Mouse (Mus musculus): ENCODE results near the gene Tmem140. TPM values are rescaled to one million over a fixed set of nuclear protein-coding genes. Genes with fewer than 3 reads are reported as not detected.

The Tmem140 gene
- polyA plus RNA-seq, 1 experiment from 2014 or later = 1.7 TPM

- Histone ChIP-seq H3K27me3 (ENCODE audit: poor library complexity, severe bottlenecking) (no peaks in the 10 kb centered on the region), H3K4me3 (no peak overlapping the region), H3K36me3 (replicated peaks) (peaks cover 71% of the 10 kb centered on the region), H3K9me3 (no peaks in the 10 kb centered on the region), H3K27ac (no peak overlapping the region), H3K4me1 (peaks cover 33% of the 10 kb centered on the region)
- WGBS = 59% methylated on average over 6 of the region's 6 CpGs
- no peak for DNase-seq (ENCODE audit: extremely low spot score, low spot score)
Observed at GRCm38 (mm10) chr6:34879911-34880475, 17.0 kb downstream of the Tmem140 start.

DNA sequence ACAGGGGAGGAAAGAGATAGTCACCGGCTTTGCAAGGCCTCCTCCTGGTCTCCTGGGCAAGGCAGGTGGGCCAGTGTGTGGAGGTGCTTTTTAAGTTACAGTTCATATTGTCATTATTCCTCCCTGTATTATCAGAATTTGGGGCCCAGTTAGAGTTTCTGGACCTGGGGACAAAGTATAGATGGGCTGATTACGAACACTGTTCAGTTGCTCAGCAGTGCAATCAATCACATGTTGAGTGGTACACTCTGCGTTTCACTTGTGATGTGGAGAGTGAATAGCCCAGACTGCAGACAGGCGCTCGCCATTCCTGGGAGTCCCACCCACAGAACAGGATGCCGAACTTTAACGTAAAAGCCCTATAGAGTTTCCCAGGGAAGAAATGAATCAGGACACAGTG lies 21.8 kb downstream of the Tmem140 start:
- 96% methylated on average over 7 of the region's 7 CpGs for WGBS
- H3K27me3 ChIP-seq (ENCODE audit: poor library complexity, severe bottlenecking) = no peaks in the 10 kb centered on the region

GRCm38 (mm10) chr6:34887131-34887850 lies 24.3 kb downstream of the Tmem140 start:
- Histone ChIP-seq H3K27ac (peak overlapping the region; percentile 83), H3K4me3 (no peak overlapping the region), H3K4me1 (peaks cover 35% of the 10 kb centered on the region), H3K36me3 (replicated peaks) (peaks cover 88% of the 10 kb centered on the region), H3K9me3 (no peaks in the 10 kb centered on the region), H3K27me3 (ENCODE audit: poor library complexity, severe bottlenecking) (no peaks in the 10 kb centered on the region)
- DNase-seq (ENCODE audit: extremely low spot score, low spot score) = peak; percentile 46
- WGBS = 40% methylated on average over 6 of the region's 6 CpGs

More for the DNA sequence above, 21.8 kb downstream of the Tmem140 start:
- Histone ChIP-seq H3K27ac (no peak overlapping the region), H3K36me3 (replicated peaks) (peaks cover 85% of the 10 kb centered on the region), H3K4me1 (peaks cover 35% of the 10 kb centered on the region), H3K9me3 (no peaks in the 10 kb centered on the region), H3K4me3 (no peak overlapping the region)
- DNase-seq (ENCODE audit: extremely low spot score, low spot score) = no peak

GRCm38 (mm10) chr6:34889185-34889584 lies 26.2 kb downstream of the Tmem140 start:
- DNase-seq (ENCODE audit: extremely low spot score, low spot score) = no peak
- Histone ChIP-seq H3K4me1 (peaks cover 35% of the 10 kb centered on the region), H3K36me3 (replicated peaks) (peaks cover 90% of the 10 kb centered on the region), H3K9me3 (no peaks in the 10 kb centered on the region), H3K27me3 (ENCODE audit: poor library complexity, severe bottlenecking) (no peaks in the 10 kb centered on the region), H3K27ac (peak overlapping the region; percentile 83), H3K4me3 (no peak overlapping the region)
- 67% methylated on average over 4 of the region's 4 CpGs for WGBS

DNA sequence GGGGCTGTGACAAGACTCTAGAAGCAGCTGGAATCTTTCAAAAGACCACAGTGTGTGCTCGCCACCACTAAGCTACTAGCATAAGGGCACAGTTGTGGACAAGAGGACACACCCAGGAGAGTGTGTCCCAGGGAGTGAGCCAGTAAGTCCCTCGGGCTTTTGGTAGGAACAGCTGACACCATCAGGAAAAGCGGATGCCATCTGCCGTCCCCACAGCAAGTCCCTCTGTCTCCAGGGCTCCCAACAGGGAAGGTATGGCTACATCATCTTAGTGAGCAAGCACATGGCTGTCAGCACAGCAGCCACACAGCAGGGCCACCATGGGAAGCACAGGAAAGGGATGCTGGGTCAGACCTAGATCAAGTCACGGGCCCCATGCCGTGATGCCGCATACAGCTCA lies 32.6 kb downstream of the Tmem140 start:
- H3K27me3 ChIP-seq (ENCODE audit: poor library complexity, severe bottlenecking) = no peaks in the 10 kb centered on the region
- H3K27ac ChIP-seq = no peak overlapping the region
- H3K36me3 ChIP-seq (replicated peaks) = peaks cover 90% of the 10 kb centered on the region

GRCm38 (mm10) chr6:34896168-34896780 lies 33.3 kb downstream of the Tmem140 start:
- Histone ChIP-seq H3K27ac (peak overlapping the region; percentile 66), H3K36me3 (replicated peaks) (peaks cover 90% of the 10 kb centered on the region), H3K9me3 (no peaks in the 10 kb centered on the region), H3K4me3 (no peak overlapping the region), H3K27me3 (ENCODE audit: poor library complexity, severe bottlenecking) (no peaks in the 10 kb centered on the region), H3K4me1 (peaks cover 9% of the 10 kb centered on the region)
- no peak for DNase-seq (ENCODE audit: extremely low spot score, low spot score)
- 57% methylated on average over 16 of the region's 16 CpGs for WGBS

More for the DNA sequence above, 32.6 kb downstream of the Tmem140 start:
- 91% methylated on average over 7 of the region's 7 CpGs for WGBS
- H3K4me1 ChIP-seq = peaks cover 9% of the 10 kb centered on the region
- no peaks in the 10 kb centered on the region for H3K9me3 ChIP-seq
- H3K4me3 ChIP-seq = no peak overlapping the region
- DNase-seq (ENCODE audit: extremely low spot score, low spot score) = no peak

- H3K4me1 ChIP-seq = peaks cover 12% of the 10 kb centered on the region
- H3K4me3 ChIP-seq = no peak overlapping the region
- no peaks in the 10 kb centered on the region for H3K9me3 ChIP-seq
- peaks cover 90% of the 10 kb centered on the region for H3K36me3 ChIP-seq (replicated peaks)
- H3K27ac ChIP-seq = no peak overlapping the region
- DNase-seq (ENCODE audit: extremely low spot score, low spot score) = no peak
- WGBS = 87% methylated on average over 2 of the region's 2 CpGs
- no peaks in the 10 kb centered on the region for H3K27me3 ChIP-seq (ENCODE audit: poor library complexity, severe bottlenecking)
Observed at GRCm38 (mm10) chr6:34899127-34899526, 36.2 kb downstream of the Tmem140 start.

DNA sequence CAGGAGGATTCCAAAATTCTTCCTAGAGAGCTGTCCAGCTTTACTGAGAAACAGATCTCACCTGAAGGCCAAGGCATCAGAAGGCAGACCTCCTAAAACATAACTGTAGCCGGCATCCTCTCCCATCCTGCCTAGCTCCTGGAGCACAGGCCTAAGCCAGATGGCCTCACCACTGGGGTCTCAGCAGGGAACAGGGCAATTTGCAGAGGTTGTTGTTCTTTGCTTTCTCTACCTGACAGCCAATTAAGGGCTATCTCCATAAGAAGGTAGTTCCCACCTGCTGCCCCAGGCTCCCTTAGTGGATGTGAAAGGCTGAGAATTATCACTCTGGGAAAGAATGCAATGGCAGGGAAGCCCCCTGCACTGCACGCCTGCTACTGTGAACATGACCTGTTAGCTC lies 38.0 kb downstream of the Tmem140 start:
- no peak overlapping the region for H3K27ac ChIP-seq
- DNase-seq (ENCODE audit: extremely low spot score, low spot score) = no peak
- H3K27me3 ChIP-seq (ENCODE audit: poor library complexity, severe bottlenecking) = no peaks in the 10 kb centered on the region
- 82% methylated on average over 2 of the region's 2 CpGs for WGBS
- no peak overlapping the region for H3K4me3 ChIP-seq
- H3K4me1 ChIP-seq = peaks cover 12% of the 10 kb centered on the region
- no peaks in the 10 kb centered on the region for H3K9me3 ChIP-seq
- peaks cover 90% of the 10 kb centered on the region for H3K36me3 ChIP-seq (replicated peaks)

DNA sequence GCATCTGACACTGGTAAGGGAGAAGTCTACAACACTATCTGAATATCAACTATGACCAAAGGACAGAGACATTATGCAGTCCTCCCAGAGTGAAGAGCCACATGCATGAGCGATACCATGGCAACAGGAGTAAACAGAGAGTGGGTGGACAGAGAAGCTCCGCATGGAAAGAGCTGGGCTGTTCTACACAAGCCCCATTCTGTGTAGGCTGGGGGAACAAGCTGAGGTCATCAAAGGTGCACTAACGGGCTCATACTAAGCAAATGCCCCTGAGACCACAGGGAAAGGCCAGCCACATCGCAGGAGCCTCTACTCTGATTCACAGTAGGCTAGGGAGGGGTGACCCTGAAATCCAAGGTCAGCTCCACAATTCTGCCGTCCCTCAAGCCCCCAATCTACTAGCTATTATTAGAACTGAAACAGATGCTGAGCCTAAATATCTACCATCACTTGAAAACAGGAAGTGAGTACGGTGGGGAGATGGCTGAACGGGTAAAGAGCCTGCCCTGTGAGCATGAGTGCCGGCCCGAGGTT lies 39.0 kb downstream of the Tmem140 start:
- no peak overlapping the region for H3K27ac ChIP-seq
- no peak overlapping the region for H3K4me3 ChIP-seq
- peaks cover 5% of the 10 kb centered on the region for H3K4me1 ChIP-seq
- 76% methylated on average over 9 of the region's 9 CpGs for WGBS
- H3K36me3 ChIP-seq (replicated peaks) = peaks cover 96% of the 10 kb centered on the region
- no peaks in the 10 kb centered on the region for H3K27me3 ChIP-seq (ENCODE audit: poor library complexity, severe bottlenecking)
- H3K9me3 ChIP-seq = no peaks in the 10 kb centered on the region
- no peak for DNase-seq (ENCODE audit: extremely low spot score, low spot score)

- no peaks in the 10 kb centered on the region for H3K9me3 ChIP-seq
- peaks cover 97% of the 10 kb centered on the region for H3K36me3 ChIP-seq (replicated peaks)
- H3K27me3 ChIP-seq (ENCODE audit: poor library complexity, severe bottlenecking) = no peaks in the 10 kb centered on the region
- H3K4me3 ChIP-seq = no peak overlapping the region
- peaks cover 11% of the 10 kb centered on the region for H3K4me1 ChIP-seq
- no peak for DNase-seq (ENCODE audit: extremely low spot score, low spot score)
- 95% methylated on average over 7 of the region's 7 CpGs for WGBS
- H3K27ac ChIP-seq = no peak overlapping the region
Observed at GRCm38 (mm10) chr6:34902578-34902977, 39.6 kb downstream of the Tmem140 start.

- DNase-seq (ENCODE audit: extremely low spot score, low spot score) = no peak
- peaks cover 96% of the 10 kb centered on the region for H3K36me3 ChIP-seq (replicated peaks)
- no peak overlapping the region for H3K4me3 ChIP-seq
- peaks cover 16% of the 10 kb centered on the region for H3K4me1 ChIP-seq
- 87% methylated on average over 5 of the region's 5 CpGs for WGBS
- no peaks in the 10 kb centered on the region for H3K27me3 ChIP-seq (ENCODE audit: poor library complexity, severe bottlenecking)
- H3K27ac ChIP-seq = no peak overlapping the region
- H3K9me3 ChIP-seq = no peaks in the 10 kb centered on the region
Observed at GRCm38 (mm10) chr6:34903441-34903840, 40.5 kb downstream of the Tmem140 start.

DNA sequence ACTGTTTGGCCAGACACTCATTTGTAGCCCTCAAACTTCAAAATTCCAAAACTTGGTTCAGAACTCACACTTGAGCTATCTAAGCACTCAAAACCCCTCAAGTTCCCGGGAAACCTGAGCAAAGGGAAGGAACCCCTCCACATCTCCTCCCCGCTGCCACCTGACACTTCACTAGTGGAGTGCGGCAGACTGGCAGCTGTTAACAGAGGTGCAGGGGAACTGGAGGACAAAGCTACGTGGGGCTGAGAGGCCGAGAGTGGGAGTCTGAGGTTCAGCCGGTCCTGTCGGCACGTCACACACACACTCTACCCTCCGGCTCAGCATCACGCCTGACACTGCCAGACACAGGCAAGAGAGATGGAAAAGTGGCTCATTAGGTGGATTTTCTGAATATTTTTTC lies 40.9 kb downstream of the Tmem140 start:
- Histone ChIP-seq H3K4me1 (peaks cover 16% of the 10 kb centered on the region), H3K27ac (no peak overlapping the region), H3K4me3 (no peak overlapping the region), H3K9me3 (no peaks in the 10 kb centered on the region), H3K27me3 (ENCODE audit: poor library complexity, severe bottlenecking) (no peaks in the 10 kb centered on the region), H3K36me3 (replicated peaks) (peaks cover 98% of the 10 kb centered on the region)
- DNase-seq (ENCODE audit: extremely low spot score, low spot score) = no peak
- 91% methylated on average over 10 of the region's 10 CpGs for WGBS

DNA sequence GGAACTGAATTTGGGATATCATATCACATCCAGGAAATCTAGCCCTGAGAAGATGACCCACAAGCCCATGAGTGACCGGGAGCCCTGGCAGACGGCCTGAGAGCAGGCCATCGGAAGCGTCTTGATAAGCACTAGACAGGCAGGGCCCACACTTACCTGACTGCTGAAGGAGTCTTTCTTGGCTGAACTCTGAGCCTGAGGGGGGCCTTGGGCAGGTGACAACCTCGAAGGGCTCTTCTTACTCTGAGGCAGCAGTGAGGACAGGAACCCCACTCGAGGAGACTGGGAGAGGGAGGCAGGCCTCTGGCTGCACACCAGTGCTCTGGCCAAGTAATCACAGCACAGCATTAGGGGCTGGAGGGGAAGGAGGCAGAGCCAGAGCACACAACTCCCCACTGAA lies 41.4 kb downstream of the Tmem140 start:
- no peaks in the 10 kb centered on the region for H3K9me3 ChIP-seq
- H3K4me1 ChIP-seq = peaks cover 18% of the 10 kb centered on the region
- H3K36me3 ChIP-seq (replicated peaks) = peaks cover 96% of the 10 kb centered on the region
- no peak for DNase-seq (ENCODE audit: extremely low spot score, low spot score)
- no peak overlapping the region for H3K4me3 ChIP-seq
- no peaks in the 10 kb centered on the region for H3K27me3 ChIP-seq (ENCODE audit: poor library complexity, severe bottlenecking)
- no peak overlapping the region for H3K27ac ChIP-seq
- WGBS = 91% methylated on average over 6 of the region's 6 CpGs

All from forebrain, embryonic 10.5 days (tissue).